Mouse (Mus musculus) lung, postnatal 14 days (tissue): ENCODE data around the gene Ppp1r3c.
"Not testable (repeated sequence)": the region's sequence is repeated elsewhere in the genome, so short reads cannot be mapped to it uniquely, and the experiment has no call there.

Source experiments
- DNase-seq: peaks from one replicate; pipeline ENCODE4 v3.0.0; 2021

Ppp1r3c gene

DNA sequence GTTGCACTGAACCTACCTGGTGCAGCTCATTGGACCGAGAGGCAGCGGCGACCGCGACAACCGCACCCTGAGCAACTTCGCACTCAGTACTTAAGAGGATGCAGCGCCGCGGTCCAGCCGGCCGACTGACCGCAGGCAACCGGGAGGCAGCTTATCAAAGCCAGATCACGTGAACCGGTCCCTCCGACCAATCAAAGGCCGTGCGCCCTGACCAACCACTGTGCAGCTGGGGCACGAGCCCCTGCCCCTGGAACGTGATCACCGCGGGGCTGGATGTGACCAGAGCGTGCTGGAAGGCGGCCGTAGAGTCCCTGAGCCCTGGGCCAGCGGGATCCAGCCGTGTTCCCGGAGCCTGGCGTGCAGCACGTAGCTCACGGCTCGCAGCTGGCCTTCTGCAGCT, at the start of gene Ppp1r3c:
TSS of gene Ppp1r3c (minus strand) at position 117 of the 400 bp plus-strand sequence.
- DNase-seq = peak; percentile 92

DNA sequence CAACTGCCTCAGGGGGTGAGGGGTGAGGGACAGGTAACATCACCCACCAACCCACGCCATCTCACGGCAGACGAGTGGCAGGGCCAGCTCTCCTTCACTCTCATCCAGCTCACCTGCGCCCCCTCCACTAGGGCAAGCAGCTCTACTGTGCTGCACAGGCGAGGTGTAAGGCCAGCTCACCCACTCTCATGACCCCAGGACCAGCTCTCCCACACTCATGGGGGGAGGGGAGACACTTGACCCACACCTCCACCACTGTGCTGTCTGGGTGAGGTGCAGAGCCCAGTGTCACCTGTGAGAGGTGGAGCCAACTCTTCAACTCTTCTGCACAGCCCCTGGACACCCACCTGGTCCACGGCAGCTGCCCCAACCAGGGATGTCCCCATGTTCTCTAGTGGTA, 46.7 kb upstream of the Ppp1r3c start:
- DNase-seq = no peak

DNA sequence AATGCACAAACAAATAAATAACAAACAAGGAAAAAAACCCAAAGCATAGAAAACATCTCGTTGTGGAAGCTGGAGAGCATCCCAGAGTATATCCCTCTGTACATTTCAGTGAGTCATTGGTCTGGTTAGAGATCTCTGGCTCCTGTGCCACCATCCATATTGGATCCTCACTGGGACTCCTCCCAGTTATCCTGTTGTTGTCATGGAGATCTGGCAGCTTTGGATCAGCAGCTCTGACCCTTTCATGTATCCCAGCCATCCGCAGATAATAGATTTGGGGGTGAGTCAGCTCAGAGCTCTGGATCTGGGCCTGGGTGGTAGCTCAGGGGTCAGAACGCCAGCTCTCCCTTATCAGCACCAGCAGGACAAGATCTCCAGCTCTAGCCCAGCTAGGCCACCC, 46.1 kb upstream of the Ppp1r3c start:
- no peak for DNase-seq

DNA sequence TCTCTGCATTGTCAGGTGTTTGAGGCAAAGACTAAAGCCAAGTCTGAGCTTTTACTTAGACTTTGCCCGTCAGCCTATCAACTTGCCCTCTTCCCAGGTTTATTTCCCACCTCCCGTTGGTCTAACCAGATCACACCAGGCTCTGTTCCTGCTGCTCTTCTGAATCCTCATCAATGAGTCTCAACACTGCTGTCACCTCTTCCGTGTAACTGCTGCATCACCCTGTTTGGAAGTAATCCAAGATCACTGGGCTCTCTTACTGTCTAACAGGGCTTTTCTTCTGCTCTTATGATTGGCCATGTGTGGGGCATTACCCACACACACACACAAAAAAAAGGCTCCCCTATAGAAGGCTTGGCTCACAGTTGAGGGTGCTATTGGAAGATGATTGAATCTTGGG, 45.5 kb upstream of the Ppp1r3c start:
- DNase-seq = no peak

DNA sequence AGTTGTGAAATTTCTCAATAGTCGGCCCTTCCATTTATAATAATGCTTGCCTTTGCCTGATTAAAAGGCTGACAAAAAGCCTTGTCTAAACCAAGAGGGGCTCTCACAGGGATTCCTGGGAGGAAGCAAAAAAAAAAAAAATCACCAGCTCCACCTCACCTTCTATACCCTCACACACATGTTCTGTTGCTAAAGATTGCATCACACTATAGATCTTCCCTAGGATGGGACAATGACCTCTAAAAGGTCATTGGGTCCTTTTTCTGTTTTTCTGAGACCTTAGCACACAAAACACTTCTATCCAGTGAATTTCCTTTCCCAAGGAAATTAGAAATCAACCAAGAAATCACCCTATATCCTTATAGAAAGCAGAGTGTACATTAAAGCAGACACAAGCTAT, 43.9 kb upstream of the Ppp1r3c start:
- DNase-seq = no peak

DNA sequence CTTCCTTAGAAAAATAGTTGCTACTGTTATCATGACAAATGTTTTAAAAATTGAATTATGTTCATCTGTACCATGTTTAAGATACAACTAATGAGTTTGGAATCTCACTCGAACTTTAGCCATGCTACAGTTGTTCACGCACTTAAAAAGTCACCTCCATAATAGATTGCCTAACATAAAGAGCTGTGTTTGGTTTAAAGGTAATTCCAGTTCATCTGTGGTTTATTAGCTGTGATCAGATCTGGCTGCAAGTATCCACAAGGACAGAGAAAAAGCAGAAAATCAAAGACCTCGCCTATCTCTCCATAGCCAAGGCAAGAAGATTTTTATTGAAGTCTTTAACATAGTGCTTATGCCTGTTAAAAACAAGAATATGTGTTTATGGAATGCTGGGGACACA, 43.3 kb upstream of the Ppp1r3c start:
- DNase-seq = no peak

DNA sequence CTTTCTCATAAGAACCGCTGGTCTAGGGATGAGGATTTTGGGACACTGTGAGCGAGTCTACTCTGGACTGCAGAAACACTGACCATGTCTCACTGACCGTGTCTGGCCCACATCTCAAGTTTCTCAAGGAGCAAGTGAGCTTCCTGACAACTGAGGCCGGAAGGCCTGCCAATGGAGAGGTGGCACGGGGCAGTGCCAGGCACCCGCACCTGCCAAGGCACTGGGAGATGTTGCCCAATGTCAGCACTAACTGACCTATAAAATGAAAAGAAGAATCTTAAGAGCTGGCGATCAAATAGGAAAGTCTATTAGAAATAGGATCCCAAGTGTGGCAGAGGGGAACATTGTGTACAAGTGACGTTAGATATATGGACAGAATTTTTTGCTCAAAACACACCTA, 39.1 kb upstream of the Ppp1r3c start:
- DNase-seq = no peak

DNA sequence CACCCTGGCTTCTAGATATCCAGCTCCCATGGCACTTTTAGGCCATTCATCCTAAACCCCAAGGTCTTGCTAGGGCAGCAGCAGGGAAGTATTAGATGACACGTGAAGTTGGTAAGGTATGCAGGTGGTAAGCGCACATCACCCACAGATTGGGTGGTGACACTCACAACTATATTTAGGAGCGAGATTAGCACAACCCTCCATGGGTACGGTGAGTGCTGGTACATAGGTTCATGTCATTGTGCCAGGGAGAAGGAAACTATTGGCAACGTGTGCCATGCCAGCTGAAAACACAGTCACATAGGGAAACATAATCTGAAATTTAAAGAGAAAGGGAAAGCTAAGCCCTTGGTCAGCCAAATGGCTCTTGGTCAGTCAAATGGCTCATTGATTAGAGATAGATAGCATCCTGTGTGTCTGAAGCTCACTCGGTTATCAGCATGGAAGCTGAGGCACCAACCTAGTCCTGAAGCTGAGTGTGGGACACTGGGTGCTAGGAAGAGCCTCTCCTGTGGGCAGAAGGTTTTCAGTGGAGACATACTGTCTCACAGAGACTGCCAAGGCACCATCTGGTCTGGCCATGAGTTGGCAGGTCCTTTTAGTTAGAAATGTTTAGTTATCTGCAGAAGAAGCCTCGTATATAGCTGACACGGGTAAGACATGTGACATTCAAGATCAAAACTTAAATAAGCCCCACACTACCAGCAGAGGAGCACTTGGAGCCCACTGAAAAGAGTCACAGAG, 37.4 kb upstream of the Ppp1r3c start:
- no peak for DNase-seq

DNA sequence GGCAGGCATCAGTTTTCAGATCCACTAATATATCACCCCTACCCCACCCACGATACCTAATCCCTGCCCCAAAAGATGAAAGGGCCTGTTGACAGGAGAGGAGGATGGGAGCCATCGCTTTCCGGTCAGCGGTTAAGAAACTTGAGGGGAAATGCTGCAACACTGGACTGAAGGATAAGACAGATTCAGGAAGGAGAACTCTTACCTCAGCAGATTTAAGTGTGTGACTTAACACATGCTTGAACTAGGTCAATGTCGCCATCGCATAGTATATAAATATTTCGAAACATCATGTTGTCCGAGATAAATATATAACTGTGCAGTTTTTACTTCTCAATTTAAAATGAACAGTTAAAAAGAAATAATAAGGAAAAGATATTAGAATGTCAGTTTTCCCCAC, 31.6 kb upstream of the Ppp1r3c start:
- no peak for DNase-seq

DNA sequence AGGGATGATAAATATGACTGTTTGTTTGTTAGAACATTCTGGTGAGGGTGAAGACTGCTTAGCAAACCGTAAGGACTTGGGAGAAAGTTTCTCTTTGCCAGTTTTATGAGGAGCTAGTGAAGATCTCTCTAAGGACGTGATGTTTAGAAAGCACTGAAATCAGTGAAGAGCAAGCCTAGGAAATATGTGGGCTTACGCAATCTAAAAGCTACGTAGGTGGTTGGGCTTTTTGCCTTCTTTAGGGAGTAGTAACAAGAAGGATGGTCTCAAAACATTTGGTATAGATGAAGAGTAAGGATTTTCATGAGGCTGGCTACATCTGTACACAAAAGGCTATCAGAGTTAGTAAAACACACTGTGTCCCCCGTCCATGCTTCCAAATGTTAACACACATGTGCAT, 28.0 kb upstream of the Ppp1r3c start:
- no peak for DNase-seq

DNA sequence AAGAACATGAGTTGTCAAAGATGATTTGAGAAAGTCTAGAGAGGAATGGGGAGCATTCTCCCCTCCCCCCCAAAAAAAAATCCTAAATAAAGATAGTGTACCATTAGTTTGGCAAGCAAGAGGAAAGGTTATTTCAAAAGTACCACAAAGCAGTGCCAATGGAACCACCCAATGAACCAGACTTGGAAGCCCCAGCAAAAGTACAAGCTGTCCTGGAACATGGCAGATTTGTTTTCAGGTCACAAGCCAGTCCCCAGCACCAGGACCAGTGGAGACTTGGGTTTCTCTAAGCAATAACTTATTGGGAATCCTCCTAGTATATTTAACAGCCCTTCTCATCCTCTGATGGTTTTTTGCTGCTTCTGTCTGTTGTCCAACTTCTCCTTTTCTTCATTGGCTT, 12.5 kb upstream of the Ppp1r3c start:
- DNase-seq = no peak

DNA sequence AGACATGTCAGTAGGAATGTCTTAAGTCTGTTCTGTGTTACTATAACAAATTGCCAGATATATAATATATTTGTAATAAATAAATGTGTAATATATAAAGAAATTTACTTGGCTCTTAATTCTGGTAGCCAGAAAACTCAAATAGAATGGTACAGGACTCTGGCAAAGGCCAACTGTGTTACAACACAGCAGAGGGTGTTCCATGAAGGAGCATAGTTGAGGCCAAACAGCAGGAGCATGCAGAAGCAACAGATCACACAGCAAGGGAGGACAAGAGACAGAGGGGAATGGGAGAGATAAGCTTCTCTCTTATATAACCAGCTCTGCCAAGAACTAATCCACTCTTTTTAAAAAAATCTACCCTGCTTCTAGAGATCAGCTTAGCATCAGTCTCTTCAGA, 5.9 kb upstream of the Ppp1r3c start:
- DNase-seq = no peak

DNA sequence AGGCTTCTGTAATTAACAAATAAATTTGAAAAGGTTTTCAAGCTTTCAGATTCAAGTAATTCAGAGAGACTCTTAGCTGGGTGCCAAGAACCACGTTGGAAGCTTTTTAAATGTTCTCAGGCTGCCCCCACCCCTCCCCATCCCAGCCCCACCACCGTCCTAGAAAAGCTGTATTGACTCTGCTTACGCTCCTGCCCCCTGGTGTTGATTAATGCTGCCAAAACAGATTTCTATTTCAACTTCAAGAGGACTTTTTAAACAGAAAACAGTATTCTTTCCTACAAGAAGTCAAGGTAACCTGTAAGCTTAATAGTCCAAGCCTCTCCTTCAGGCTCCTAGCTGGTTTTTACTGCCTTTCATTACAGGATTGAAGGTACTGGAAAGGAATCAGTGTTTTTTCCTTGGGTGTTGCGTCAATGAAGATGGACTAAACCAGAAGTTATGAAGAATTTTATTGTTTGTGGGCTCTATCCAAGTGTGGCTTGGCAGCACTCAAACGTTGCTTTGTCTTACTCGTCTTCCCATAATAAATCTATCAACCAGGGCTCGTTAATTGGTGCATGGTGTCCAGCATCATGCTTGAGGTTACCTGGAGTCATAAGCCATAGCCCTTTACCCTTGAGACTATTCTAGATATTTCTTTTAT, 3.2 kb upstream of the Ppp1r3c start:
- peak; percentile 62 for DNase-seq

DNA sequence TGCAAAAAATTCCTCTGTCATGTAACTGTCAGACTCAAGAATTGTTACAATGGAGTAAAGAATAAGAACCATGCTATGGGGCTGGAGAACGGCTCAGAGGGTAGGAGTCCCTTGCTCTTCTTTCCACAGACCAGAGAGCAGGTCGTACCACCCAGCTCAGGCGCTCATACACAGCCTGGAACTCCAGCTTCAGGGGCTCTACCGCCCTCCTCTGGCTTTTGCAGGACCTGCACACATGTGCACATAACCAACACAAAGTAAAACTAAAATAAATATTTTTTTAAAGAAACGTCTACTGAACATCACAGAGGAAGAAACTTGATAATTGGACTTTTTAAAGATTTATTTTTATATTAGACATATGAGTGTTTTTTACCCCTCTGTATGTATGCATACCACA, 1.6 kb upstream of the Ppp1r3c start:
- no peak for DNase-seq

DNA sequence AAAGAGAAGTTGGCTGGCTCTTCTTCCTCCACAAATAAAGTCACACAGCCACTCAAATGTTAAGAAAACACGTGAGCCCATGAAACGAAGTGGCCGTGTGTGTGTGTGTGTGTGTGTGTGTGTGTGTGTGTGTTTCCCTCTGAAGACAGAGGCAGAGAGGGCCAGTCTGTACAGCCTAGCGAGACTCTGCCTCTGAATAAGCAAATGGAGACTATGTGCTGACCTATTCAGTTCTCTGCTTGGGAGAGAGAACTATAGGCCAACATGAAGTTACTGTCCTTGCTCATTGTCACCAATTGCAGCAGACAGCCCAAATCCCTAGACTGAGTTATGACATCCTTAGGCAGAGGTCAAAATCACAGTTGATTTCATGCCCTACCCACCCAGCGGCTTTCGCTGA, 634 bp upstream of the Ppp1r3c start:
- no peak for DNase-seq

DNA sequence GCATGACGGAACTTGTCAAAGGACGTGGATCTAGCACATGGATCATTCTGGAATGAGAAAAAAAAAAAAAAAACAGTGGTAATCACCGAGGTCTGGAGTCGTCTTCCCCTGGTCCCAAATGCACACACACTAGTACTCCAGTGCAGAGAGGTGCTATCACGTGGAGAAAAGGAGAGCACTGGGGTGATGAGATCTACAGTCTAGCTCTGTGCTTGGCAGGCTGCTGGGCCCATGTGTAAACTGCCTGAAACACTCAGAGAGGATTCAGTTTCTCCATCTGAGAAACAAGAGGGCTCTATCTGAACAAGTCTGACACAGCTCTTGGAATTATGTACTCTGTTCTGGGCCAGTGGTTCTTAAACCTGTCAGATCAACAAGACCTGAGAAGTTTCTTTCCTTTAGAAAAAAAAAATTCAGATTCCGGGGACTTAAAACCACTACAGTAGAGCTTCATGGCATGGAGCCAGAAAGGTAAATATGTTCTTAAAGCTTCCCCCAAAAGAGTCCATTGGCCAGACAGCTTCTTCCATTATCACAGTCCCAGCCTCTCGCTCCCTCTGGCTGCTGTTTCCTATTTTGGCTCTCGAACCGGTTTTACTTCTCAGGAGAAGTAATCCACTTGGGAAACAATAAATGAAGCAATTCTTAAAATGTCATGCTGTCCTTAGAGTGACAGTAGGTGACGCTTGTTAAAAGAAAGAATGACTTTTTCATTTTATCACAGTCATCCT, 2.0 kb downstream of the Ppp1r3c start:
- no peak for DNase-seq

DNA sequence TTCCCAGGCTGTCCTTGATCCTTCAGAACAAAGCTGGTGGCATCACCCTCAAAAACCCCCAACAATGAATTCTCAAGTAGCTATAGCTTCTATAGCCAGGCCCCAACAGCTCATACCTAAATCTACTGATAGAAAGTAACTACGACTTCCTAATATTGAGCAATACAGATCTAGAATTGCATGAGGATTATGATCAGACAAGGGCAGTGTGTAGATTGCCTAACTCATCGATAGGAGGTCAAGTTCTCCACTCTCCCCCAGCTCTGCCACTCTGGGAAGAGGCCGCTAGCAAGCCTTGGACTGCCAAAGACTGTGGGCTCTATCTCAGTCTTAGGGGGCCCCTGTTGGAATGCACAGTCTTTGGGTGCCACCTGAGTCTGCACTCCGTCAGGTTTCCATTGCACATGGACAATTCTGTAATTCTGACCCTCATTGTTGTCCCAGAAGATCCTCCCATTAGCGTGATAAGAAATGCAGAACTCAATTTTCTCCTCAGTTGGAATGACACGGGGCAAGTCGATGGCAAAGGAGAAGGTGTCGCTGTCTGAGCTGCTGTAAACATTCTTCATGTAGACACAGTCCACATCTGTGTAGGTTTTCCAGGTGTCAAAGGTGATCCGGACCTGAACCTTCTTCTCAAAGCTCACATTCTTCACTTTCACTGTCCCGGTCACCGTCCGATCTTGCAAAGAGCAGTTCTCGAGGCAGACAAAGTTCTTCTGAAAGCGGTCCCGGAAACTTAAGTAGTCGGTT, 3.1 kb downstream of the Ppp1r3c start:
- DNase-seq = no peak

DNA sequence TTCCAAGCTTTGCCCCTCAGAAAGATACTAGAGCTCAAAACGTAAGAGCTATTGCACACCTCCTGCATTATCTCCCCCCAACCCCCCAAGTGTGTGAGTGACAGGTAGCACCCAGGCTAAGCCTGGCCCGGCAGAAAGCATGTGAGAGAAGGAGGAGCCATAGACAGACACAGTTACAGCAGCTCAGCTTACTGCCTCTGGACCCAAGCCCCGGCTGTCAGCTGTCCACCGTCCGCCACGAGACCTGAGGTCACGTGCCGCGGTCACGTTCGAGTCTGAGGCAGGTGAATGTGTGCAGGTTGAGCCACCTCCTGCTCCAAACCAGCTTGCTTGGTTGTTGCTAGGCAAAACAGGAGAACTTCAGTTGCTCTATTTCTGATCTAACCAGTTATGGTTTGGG, 5.1 kb downstream of the Ppp1r3c start:
- no peak for DNase-seq

DNA sequence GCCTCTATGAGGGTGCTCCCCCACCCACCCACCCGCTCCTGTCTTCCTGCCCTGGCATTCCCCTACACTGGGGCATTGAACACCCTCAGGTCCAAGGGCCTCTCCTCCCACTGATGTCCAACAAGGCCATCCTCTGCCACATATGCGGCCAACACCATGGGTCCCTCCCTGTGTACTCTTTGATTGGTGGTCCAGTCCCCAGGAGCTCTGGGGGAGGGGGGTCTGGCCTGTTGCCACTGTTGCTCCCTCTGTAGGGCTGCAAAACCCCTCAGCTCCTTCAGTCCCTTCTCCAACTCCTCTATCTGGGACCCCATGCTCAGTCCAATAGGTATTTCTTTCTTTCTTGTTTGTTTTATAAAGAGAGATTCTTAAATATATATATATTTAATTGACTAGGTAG, 6.0 kb downstream of the Ppp1r3c start:
- DNase-seq = not testable (repeated sequence)

DNA sequence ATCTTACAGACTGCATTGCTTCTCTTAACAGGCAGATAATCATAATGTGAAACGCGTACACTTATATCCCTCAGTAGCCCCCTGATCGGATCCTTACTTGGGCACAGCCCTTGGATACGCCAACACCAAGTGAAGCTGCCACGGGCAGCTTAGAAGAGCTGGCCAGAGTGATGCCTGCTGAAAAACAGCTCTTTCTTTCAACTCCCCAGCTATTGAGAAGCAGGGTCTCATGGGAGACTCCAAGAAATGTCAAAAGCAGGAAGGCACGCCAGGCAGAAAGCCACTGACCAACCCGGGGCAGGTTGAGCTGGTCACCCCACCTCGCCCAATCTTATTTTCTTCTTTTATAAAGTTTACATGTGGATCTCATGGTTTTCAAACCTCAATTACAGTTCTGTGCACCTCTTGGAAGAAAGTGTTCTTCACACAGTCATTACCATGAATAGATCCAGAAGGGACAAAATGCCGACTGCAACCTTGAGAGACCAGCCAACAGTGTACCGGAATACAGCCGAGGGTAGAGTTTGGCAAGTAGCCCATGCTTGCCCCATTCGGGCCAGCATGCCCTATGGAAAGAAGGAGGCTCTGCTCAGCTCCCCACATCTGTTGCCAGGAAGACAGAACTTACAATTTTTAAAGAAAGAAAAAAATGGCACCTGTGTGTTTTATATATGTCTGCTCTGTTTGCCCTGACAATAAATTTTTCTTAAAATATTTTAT, 7.6 kb downstream of the Ppp1r3c start:
- no peak for DNase-seq

DNA sequence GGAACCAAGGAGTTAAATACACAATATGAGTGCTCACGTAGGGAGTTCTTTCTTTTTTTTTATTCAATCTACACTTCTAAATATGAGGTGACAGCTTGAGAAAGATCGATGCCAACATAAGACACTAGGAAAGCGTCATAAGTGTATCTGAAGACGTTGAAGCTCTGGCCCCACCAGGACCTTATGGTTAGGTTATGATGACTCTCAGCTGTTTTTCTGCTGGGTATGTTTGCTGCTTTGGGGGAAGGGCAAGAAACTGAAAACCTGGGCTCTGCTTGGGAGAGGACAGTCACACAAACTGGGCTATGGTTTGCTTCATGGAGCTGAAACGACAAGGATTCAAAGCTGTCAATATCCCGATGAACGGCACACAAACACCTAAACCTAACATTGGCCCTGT, 11.5 kb downstream of the Ppp1r3c start:
- no peak for DNase-seq

DNA sequence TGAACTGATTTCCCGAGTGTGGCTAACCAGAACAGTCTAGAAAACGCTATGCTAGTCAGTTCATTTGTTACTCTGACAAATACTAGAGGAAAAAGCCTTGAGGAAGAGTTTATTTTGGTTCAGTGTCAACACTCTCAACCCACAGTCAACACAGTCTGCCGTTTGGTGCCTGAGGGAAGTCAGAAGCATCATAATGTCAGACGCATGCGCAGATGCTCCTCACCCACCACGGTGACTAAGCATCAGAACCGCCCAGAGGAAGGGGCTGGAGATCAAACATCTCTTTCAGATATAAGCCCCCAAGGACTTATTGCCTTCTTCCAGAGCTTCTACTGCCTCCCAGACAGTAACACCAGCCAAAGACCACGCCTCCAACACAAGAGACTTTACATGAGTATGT, 15.3 kb downstream of the Ppp1r3c start:
- DNase-seq = no peak

DNA sequence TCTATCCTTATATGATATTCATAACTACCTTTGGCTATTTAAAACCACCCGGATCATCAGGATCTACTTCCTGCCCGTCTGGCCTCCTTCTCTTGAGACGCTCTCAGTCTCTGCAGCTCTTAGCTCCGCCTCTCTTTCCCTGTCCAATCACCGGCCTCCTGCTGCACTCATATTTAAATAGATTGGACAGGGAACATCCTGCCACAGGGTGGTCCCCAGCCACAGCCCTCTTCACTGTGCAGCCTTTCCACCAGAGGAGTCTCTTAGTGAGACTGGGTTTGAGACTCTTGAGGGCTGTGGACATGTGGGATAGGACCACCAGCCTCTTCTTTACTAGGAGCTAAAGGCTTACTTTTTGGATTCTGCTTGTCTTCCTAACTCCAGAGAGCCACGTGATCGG, 20.2 kb downstream of the Ppp1r3c start:
- no peak for DNase-seq
